Mouse (Mus musculus) olfactory bulb, adult 2 months (tissue): ENCODE data around the gene Ptpn1.

Experiments
- CTCF ChIP-seq: fragments of 200-500 bp; IDR thresholded peaks from 2 replicates; pipeline ENCODE4 v1.5.1; 2012; ENCODE audit warnings: low read depth, mild to moderate bottlenecking, low read length, moderate library complexity; ENCODE audit not compliant: insufficient read depth
- POLR2A ChIP-seq: fragments of 200-500 bp; IDR thresholded peaks from 2 replicates; pipeline ENCODE4 v1.6.1; 2012; ENCODE audit warnings: mild to moderate bottlenecking, low read depth, low read length, moderate library complexity; ENCODE audit not compliant: insufficient read depth

DNA sequence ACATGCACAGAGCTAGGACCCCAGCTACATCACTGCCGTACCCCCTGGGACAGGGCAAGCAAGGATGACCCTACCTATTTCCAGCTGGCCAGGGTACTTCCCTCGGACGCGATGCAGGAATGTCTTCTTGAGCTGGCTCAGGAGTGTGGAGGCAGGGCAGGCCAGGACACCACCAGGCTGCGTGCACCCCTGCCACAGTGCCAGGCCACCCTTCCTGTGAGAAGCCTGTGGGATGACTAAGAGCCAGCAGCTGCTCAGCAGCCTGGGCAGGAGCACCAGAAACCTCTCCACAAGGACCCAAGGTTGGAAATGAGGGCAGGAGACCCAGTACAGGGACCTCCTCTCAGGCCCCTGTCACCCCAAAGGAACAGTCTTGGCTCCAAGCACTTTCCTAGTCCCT lies 52.5 kb downstream of the Ptpn1 start:
- TF ChIP-seq POLR2A (no peak), CTCF (no peak)
